Mouse (Mus musculus) spleen, adult 12 weeks (tissue): ENCODE results near the gene Rbms1.

Experiments
- DNase-seq: peaks from one replicate; pipeline ENCODE4 v3.0.0; 2022; ENCODE audit warnings: low spot score

Rbms1 gene

DNA sequence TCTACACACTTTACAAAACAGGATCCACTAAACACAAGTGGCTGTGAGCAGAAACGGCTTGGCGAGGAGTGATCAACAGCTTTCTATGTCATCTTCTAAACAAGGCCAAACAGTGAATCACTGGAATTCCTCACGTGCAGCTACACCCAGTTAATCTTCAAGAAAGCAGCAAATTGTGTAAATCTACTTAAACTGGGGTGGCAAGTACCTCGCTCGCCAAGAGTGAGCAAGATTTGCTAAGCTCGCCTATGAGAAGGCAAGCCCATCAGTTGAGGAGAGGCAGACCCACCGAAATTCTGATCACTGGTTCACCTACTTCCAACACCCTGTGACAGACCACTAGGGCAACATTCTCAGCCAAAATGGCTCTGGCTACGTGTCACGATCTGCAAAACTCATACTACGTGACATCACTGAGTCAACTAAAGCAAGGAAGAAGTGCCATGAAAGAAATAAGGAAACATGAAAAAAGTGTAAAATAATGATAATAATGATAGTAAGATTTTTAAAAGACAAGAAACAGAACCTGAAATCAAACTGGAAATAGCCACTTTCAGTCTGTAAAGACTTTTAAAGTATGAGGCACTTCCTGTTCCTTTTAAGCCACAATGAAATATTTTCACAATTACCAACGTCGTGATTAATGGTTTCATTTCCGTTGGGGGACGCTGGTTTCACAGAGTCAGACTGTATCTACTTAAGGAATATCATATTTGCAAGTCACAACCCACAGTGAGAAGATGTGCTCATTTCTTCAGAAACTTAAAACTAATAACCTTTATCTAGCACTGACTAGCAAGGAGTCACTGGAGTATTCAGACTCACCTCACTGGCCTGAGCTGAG is 85.2 kb downstream of the Rbms1 start:
- DNase-seq, result no peak

DNA sequence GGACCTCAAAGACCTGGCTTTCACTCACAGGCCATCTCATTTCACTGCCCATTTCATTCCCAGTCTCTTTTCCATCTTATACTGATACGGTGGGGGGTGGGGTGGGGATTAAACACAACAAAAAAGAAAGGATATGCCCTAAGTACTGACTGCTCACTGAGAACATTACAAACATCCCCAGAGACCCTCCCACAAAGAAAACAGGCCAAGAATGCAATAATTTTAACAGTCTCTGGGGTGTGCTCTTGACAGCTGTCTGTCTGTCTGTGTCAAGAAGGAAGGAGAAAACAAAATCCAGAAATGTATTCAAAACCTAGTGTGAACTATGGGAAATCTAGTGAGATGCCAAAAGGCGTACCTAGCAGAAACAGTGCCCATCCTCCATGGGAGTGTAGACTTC is 86.1 kb downstream of the Rbms1 start:
- DNase-seq, result no peak

DNA sequence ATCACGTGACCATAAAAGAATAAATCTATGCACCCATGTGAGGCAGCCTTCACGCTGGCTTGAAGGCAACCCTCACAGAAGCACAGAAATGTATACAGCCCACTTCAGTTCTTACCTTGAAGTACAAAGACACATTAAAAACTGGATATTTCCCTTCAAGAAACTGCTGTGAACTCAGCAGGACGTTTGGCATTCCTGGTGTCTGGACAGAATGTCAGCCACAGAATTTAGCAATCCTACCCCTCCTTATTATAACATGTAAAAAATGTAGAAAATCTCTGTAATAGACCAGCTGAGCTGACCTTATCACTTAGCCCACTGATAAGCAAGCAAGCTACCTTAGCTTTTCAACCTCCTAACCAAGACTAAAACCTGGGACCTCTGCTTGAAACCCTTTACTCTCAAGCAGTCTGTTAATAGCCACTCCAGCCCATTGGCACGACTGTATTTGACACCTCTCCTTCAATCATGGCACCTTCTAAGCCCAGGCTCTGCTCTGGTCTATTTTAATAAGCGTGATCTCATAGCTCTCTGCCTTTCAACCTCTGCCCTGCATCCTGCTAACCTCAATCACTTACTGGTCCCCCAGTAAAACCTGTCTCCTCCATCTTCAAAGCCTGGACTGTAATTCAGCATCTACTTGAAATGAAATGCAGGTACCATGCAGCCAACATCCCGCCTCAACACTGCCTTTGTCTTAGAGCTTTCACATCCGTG is 90.7 kb downstream of the Rbms1 start:
- no peak for DNase-seq

DNA sequence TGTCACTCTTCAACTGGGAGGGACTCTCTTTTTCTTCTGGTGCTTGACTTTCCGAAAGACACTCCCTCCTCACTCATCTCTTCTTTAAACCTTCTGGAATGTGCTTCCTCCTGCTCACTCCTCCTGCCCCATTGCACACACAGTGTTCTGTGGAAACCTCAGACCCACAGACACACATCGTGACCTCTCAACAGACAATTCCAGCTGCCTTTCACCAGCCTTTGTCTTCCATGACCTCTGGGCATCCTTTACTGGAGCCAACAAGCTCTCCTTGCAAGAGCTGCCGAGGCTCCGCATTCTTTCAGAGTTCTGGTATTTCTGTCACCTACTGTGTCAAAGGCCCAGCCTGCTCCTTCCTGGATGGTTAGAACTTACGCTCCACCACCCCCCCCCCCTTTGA is 92.0 kb downstream of the Rbms1 start:
- no peak for DNase-seq

DNA sequence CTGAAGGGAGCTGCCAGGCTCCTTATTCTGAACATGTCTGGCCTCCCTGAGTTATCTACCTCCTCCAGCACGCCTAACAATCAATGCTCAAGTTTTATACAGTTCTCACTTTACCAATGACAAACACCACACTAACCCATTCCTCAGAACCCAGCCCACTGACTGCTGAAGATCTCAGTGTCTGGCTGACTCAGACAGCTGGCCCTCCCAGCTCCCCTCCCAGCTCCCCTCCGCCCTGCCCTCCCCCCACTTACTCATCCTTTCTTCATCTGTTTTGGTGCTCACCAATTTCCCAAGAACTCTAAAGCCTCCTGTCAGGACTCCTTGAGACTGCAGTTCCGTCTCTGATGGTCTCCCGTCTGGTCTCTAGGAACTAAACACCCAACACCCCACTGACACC is 92.5 kb downstream of the Rbms1 start:
- no peak for DNase-seq

DNA sequence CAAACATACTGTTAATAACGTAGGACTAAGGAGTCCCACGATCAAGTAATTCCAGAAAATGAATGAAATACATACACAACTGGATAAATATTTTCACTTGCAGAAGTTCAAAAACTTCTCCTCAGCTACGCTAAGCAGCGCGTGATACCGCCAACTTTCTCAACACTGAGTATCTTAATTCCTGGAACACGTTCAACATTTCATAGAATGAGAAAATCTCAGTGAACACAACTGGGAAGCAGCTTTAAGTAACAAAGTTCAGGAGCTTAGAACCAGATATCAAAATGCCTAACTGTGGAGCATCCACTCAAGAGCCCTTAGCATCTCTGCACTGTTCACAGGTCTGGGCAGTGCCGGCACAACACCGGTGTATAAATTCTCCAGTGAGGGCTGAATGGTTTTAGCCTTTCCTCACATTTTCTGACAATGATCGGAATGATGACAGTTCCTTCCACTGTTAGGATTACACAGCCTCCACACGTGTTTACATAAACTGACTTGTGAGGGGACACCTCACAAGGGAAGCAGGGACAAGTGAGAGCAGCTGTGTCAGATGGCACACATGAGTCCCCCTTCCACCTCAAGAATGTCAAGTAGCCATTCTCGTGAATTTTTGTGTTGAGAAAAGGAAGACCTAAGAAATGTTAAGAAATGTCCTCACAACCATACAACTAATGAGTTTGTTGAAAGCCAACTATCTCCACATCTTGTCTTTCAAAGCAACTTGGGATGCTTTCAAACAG is 93.8 kb downstream of the Rbms1 start:
- DNase-seq, result no peak

DNA sequence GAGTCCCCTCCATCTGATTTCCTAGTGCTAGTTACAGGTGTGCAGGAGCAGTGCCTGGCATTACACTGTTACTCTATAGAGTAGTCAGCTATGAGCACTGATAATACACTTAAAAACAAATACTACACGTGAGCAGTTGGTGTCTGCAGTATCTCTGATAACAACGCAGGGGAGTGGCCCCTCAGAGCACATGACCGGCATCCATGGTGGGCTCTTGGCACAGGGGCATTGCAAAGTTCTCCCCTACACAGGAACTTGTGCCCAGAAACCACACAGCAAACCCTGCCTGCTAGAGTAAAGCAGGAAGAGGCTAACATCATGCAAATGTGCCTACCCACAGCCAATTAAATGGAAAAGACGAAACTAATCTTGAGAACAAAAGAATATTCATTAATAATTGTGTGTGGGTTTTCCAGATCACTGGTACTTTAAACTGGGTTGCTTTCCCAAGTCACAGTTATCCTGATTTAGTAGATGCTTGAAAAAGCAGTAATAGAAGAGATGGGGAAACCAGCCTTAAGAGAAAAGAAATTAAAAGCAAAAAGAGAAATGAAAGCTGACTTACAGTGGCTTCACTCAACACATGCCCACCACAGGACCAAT is 94.8 kb downstream of the Rbms1 start:
- DNase-seq, result no peak

DNA sequence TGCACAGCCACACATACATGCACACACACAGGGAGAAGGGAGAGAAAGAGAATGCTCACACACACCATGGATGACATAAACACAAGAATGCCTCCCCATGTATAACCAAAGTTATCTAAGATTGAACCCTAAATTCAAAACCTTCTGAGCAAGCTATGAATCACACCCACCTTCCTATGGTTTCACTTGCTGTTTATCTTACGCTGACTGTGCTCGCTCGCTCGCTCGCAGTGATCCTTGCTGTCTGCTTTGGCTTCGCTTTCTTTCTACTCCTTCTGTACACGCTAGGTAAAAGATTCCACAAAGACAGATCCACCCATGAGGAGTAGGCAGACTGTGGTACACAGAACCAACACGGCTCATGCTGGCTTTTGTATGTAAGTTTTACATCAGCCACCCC is 95.7 kb downstream of the Rbms1 start:
- no peak for DNase-seq

DNA sequence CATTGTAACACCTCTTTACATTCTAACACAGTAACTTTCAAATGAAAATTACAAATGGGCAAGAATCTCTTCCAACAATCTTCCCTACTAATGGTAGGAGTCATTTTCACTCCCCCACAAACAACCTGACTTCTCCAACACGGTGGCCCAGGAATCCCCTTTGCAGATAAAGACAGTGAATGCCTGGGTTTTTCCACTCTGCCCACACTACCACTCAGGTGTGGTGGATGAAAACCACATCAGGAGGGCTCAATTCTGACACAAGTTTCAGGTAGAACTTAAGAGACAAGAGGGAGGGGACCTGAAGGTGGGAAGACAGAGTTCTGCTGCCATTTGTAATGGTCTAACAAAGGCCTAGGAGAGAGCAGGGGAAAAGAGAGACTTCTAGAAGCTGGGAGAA is 97.1 kb downstream of the Rbms1 start:
- DNase-seq, result no peak

DNA sequence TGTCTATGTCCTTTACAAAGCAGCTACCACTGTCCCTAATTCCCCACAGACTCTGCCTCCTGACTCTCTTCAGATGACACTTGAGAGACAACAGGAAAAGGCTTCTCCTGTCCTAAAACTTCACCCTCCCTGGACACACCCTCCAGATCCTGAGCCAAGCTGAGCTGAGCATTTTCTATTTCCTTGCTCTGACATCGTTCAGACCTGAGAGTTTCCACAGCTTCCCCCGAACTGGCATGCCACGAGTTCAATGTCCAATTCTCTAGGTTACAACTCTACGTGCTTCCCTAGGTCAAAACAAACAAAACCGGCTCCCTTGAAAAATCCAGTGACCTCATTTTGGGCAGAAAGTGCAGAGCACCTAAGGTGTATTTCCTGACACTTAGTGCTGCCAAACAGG is 98.0 kb downstream of the Rbms1 start:
- DNase-seq, result no peak

DNA sequence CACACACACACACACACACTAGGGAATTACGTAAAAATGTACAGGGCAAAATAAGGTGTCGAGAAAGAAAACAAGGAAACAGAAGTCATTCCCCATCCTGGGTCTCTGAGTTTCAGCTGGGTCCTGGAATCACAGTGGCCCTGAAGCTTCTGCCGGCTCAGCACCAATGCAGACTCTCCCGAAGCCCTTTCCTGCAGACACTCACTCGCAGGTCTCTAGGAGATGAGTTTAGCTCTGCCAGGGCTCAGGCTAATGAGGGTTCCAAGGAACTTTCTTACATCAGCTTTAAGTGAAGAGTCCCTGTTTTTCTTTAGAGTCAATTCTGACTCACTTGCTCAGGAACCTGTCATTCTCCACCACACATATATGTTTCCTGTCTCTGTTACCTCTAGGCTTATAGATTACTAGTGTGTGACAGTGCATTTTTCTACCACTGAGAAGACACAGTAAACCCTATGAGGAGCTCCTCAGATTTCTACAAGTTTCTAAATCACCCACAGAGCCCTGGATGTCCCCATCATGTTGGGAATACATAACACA is 98.7 kb downstream of the Rbms1 start:
- no peak for DNase-seq

DNA sequence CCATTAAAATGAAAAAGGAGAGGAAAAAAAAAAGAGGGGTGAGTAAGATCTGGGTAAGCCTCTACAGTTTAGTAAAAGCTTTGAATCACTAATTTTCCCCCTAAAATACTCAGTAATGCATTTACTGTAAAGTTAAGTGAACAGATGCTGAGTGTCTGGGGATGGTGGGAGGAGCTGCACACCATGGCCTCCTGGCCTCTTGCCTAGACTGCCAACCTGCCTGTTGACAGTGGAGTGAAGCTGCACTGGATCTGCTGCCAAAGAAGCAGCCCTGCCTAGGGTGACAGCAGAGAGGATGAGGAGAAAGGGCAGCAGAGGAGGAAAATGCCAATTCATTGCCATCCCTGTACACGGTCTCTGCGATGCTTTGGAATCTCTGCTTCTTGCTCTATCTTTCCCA is 99.2 kb downstream of the Rbms1 start:
- no peak for DNase-seq

DNA sequence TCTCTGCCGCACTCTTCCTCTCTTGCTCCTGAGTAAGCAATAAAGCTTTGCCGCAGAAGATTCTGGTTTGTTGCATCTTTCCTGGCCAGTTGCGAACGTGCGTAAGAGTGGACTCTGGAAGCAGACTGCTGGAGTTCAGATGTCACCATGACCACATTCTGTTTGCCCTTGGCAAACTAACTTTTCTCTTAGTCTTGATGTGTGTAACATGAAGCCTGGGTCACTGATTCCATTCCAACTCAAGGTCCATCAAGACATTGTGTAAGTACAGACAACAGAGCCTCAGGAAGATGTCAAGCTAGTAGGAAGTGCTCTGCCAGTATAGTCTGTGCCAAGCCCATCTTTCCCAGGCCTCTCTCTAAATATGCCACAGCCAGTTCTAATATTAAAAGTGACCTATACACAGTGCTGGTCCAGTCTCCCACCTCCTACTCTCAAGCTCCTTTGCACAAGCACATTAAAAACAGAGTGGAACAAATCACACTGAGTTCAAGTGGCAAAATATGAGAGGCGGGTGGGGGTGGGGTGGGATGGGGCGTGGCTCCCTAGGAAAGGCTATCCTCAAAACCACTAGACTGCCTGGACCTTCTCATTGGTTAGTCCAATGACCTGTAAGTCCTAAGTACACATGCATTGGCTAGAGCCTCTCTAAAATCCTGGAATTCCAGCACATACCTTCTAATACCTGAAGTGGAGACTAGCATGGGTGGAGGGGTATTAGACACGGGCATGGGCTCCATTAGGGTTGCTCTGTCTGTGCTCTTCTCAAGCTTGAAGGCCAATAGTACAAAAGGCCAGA is 99.9 kb downstream of the Rbms1 start:
- DNase-seq, result no peak

DNA sequence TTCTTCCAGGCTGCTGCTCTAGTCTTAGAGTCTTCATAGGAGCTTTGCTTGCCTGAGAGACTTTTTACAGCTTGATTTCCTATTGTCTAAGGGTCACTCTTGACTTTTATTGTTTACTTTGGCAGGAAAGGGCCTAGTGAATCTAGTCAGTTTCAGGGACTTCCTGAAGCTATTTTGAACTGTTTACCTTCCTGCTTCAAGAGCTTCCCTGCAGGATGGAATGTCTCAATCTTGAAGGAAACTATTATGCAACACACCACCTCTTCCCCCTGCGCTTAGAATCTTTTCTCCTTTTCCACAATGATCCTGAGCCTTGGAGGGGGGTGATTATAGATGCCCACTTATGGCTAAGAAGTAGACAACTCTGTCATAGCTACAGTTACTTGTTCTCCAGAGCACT is 104.9 kb downstream of the Rbms1 start:
- no peak for DNase-seq

DNA sequence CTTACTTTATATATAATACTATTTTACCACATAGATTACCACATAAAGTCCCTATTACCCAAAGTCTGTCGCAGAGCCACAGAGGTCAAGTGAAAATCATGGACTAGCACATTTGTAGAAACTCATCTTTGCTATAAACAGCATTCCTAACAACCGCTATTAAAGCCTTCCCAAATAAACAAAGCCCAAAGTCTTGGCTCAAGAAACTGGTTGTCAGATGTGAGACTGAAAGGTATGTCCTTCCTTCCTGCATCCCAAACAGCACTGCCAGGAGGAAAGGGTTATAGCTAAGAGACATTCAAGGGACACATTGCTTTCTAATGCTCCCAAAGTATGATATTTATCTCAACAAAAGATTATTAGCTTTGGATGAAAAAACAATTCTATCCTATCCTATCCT is 106.9 kb downstream of the Rbms1 start:
- DNase-seq, result no peak

DNA sequence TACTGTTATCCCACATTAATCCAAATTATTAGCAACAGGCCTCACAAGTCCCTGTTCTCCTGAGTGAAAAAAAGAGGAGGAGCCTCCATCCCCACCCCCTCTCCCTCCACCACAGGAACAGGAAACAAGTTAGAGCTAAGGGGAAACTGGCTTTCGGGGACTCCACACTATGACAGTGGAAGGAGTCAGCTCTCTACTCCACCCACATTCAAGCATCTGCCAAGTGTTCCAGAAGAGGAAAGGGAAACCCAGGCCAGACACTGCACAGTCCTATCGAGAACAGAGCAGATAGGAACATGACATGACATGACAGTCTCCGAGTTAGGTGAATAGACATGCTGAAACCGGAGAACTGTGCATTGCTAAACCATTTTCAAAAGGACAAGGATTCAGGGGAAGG is 108.0 kb downstream of the Rbms1 start:
- DNase-seq, result no peak

DNA sequence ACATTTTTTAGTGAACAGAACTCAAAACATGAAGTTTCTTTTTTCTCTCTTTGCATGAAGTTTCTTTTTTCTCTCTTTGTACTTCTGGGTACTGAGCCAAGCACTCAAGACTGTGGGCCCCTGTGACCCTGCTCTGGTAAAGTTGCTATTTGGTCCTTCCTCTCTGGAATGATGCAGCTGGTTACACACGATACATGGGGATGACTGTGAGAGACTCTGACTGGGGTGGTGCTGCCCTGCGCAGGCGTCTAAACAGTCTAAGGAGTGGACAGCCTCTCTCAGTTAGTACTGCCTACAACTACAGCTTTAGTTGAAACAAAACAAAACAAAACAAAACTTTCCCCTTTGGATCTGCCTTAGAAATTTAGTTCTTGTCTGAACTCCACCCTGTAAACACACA is 111.1 kb downstream of the Rbms1 start:
- no peak for DNase-seq

DNA sequence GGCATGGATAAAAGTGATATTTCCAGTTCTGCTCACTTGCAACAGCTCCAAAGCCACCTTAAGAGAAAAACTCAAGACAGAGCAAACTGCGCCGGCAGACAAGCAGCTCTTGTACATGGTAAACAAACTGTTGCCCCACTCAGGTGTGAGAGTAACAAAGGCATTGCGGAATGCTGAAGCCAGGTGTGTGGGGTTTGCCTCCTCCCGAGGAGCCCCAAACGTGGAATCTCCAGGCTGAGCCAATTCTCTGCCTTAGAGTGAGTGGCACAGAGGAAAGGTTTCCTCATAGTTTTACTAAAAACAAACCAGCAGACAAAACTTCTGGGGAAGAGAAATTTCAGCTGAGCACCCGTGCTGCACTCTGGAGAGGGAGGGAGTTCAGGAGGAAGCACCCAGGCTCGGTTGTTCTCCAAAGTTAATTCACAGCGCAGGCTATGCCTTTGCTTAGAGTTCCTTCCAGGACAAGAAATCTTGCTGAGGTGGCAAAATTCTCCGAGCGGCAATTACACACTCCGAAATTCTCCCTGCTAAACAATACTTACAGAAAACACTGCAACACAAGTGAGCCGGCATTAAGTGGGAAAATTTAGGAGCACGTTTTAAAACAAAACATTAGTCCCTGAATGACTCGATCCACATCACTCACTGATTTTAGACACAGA is 111.8 kb downstream of the Rbms1 start:
- DNase-seq, result no peak

DNA sequence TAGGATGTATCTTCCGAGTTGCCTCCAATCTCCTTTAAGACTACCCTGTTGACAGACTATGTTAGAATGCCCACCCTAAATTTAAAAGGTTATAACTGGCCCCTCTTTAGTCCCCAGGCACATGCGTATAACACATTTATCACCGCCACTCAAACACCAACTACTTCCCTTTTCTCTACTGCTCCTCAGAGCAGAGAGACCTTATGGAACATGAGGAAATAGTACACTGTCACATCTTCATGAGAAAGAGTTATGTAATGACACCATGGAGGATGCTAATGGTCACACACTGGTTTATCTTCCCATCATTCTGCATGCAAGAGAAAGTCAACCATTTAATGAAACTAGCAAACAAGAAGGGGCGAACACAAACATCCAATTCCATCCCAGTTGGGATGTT is 114.5 kb downstream of the Rbms1 start:
- no peak for DNase-seq

DNA sequence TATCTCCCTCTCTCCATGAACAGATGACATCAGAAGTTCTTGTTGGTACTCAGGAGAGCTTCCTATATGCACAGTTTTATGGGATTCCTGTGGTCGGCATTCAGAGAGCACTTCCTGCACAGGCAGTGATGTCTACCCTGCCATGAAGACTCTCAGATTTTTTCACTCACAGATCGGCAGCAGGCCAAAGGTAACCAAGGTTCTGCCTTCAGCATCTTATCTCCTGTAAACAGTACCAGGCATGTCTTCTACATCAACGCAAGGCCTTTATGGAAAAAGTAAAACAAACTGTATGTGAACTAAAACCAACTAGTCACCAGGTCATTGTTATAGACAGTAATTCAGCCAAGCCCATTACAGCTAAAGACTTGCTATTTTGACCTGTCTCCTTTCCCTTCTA is 115.0 kb downstream of the Rbms1 start:
- DNase-seq, result no peak

DNA sequence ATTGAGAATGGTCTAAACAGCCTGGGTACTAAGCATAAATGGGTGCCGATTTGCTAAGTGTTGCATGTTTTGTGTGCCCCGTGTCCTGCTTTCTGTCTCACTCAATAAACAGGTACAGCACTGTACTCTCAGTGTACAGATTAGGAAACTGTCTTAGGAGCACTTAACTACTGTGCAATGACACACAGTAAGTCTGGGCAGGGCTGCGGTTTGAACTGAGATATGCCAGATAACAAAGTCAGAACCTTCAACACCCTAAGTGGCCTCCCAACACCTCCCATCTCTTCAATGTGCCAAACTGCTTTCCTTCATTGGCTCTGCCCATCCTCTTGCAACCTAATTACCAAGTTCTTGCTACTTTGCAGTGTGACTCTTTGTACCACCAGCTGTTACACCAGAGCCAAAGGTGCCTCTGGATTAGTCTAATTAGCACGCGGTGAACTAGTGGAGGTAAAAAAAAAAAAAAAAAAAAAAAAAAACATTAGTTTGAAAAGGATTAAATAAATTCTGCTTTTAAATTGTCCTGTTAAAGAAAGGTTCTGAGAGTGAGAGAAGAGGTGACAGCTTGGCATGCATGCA is 117.6 kb downstream of the Rbms1 start:
- no peak for DNase-seq
